Mouse (Mus musculus) kidney, embryonic 16.5 days (tissue): Measurements from ENCODE around the gene Ptges. TPM values are rescaled to one million over a fixed set of nuclear protein-coding genes. Genes with fewer than 3 reads are reported as not detected.

Experiments
- ATAC-seq: fragments of 200-750 bp; cut with Nextera tagmentation; 2 replicates; pipeline ENCODE4 v1.8.0; 2017; ENCODE audit warnings: moderate TSS enrichment; ENCODE audit not compliant: low FRiP score, low TSS enrichment
- H3K27ac ChIP-seq: fragments of 300-500 bp; sonication (generic); 2 replicates; pipeline ENCODE4 v1.5.1; 2014; ENCODE audit warnings: low read length
- H3K27me3 ChIP-seq: fragments of 300-500 bp; sonication (generic); 2 replicates; pipeline ENCODE4 v1.6.1; 2014; ENCODE audit warnings: low read length, control low read depth, mixed read lengths; ENCODE audit not compliant: insufficient read depth
- H3K36me3 ChIP-seq: fragments of 300-500 bp; sonication (generic); 2 replicates; pipeline ENCODE4 v1.6.1; 2014; ENCODE audit warnings: low read length, control low read depth, mixed read lengths; ENCODE audit not compliant: insufficient read depth
- H3K4me1 ChIP-seq: fragments of 300-500 bp; sonication (generic); 2 replicates; pipeline ENCODE4 v1.6.1; 2014; ENCODE audit warnings: low read length, control low read depth, mixed read lengths; ENCODE audit not compliant: insufficient read depth
- H3K4me2 ChIP-seq: fragments of 300-500 bp; sonication (generic); replicated peaks from 2 replicates; pipeline ENCODE4 v1.6.1; 2014; ENCODE audit warnings: low read depth, low read length
- H3K4me3 ChIP-seq: fragments of 300-500 bp; sonication (generic); 2 replicates; pipeline ENCODE4 v1.5.1; 2014; ENCODE audit warnings: mild to moderate bottlenecking, low read length
- H3K9ac ChIP-seq: fragments of 300-500 bp; sonication (generic); replicated peaks from 2 replicates; pipeline ENCODE4 v1.6.1; 2014; ENCODE audit warnings: low read length
- H3K9me3 ChIP-seq: fragments of 300-500 bp; sonication (generic); 2 replicates; pipeline ENCODE4 v1.6.1; 2016; ENCODE audit warnings: low read length, control low read depth
- WGBS: fragments of 180-500 bp; shearing (Covaris S2); extraction: QIAGEN DNeasy Blood & Tissue Kit; methylation state at CpG from one replicate; pipeline ENCODE4 v1.1.7; 2014; 5-methylcytosine and 5-hydroxymethylcytosine counted together
- polyA plus RNA-seq: library from polyadenylated mRNA; unstranded; fragments of >200 nt; fragmentation: Nextera tagmentation; extraction: Ambion mirVana; gene quantifications from 2 replicates; pipeline ENCODE4 v1.2.1, GENCODE M21; 2015

Gene Ptges
- polyA plus RNA-seq, 1 experiment from 2014 or later, result 25.2 TPM

GRCm38 (mm10) chr2:30870863-30871262 lies 58.8 kb downstream of the Ptges start:
- WGBS, result 79% methylated on average over 8 of the region's 8 CpGs
- H3K9ac ChIP-seq, result no peak overlapping the region
- no peak overlapping the region for H3K4me2 ChIP-seq

GRCm38 (mm10) chr2:30865426-30865825 lies 64.2 kb downstream of the Ptges start:
- ATAC-seq, result no peak
- Histone ChIP-seq H3K4me2 (peak overlapping the region; percentile 58), H3K4me1 (peaks cover 20% of the 10 kb centered on the region), H3K4me3 (no peak overlapping the region), H3K9me3 (no peaks in the 10 kb centered on the region), H3K27ac (no peak overlapping the region), H3K27me3 (peaks cover 7% of the 10 kb centered on the region; the same call in 1 of the 2 replicates), H3K36me3 (no peaks in the 10 kb centered on the region), H3K9ac (peak overlapping the region; percentile 58)
- WGBS, result 59% methylated on average over 3 of the region's 3 CpGs

More at GRCm38 (mm10) chr2:30870863-30871262, 58.8 kb downstream of the Ptges start:
- Histone ChIP-seq H3K4me3 (no peak overlapping the region), H3K9me3 (no peaks in the 10 kb centered on the region), H3K27me3 (no peaks in the 10 kb centered on the region), H3K36me3 (no peaks in the 10 kb centered on the region), H3K4me1 (peaks cover 21% of the 10 kb centered on the region), H3K27ac (no peak overlapping the region)
- ATAC-seq, result no peak

GRCm38 (mm10) chr2:30864968-30865381 lies 64.7 kb downstream of the Ptges start:
- H3K9me3 ChIP-seq, result no peaks in the 10 kb centered on the region
- peaks cover 7% of the 10 kb centered on the region; the same call in 1 of the 2 replicates for H3K27me3 ChIP-seq
- H3K4me2 ChIP-seq, result peak overlapping the region; percentile 58
- H3K36me3 ChIP-seq, result no peaks in the 10 kb centered on the region
- H3K27ac ChIP-seq, result 0 out of 2 replicates have a peak overlapping the region, but pooled peaks have one; percentile 6
- ATAC-seq, result peak; percentile 40; the same call in 1 of the 2 replicates
- H3K4me1 ChIP-seq, result peaks cover 20% of the 10 kb centered on the region
- WGBS, result 2% methylated on average over 24 of the region's 35 CpGs
- H3K9ac ChIP-seq, result peak overlapping the region; percentile 58
- H3K4me3 ChIP-seq, result peak overlapping the region; percentile 38

GRCm38 (mm10) chr2:30863574-30863973 lies 66.1 kb downstream of the Ptges start:
- no peak overlapping the region for H3K4me2 ChIP-seq
- H3K36me3 ChIP-seq, result no peaks in the 10 kb centered on the region
- H3K27me3 ChIP-seq, result peaks cover 7% of the 10 kb centered on the region; the same call in 1 of the 2 replicates
- 26% methylated on average over 9 of the region's 9 CpGs for WGBS
- H3K4me1 ChIP-seq, result peaks cover 20% of the 10 kb centered on the region
- H3K4me3 ChIP-seq, result no peak overlapping the region
- no peak overlapping the region for H3K27ac ChIP-seq
- no peak overlapping the region for H3K9ac ChIP-seq
- no peak for ATAC-seq
- H3K9me3 ChIP-seq, result no peaks in the 10 kb centered on the region

- H3K9me3 ChIP-seq, result no peaks in the 10 kb centered on the region
- H3K4me2 ChIP-seq, result no peak overlapping the region
- no peak overlapping the region for H3K27ac ChIP-seq
Observed at GRCm38 (mm10) chr2:30862081-30862480, 67.6 kb downstream of the Ptges start.

GRCm38 (mm10) chr2:30859782-30860181 lies 69.9 kb downstream of the Ptges start:
- no peaks in the 10 kb centered on the region for H3K36me3 ChIP-seq
- H3K9me3 ChIP-seq, result no peaks in the 10 kb centered on the region
- no peak overlapping the region for H3K4me3 ChIP-seq
- H3K9ac ChIP-seq, result no peak overlapping the region
- WGBS, result 89% methylated on average over 5 of the region's 5 CpGs
- no peak for ATAC-seq
- no peak overlapping the region for H3K27ac ChIP-seq
- peaks cover 7% of the 10 kb centered on the region; the same call in 1 of the 2 replicates for H3K27me3 ChIP-seq
- H3K4me1 ChIP-seq, result peaks cover 15% of the 10 kb centered on the region
- no peak overlapping the region for H3K4me2 ChIP-seq

More at GRCm38 (mm10) chr2:30862081-30862480, 67.6 kb downstream of the Ptges start:
- 73% methylated on average over 4 of the region's 4 CpGs for WGBS
- no peak for ATAC-seq
- no peaks in the 10 kb centered on the region for H3K36me3 ChIP-seq
- peaks cover 7% of the 10 kb centered on the region; the same call in 1 of the 2 replicates for H3K27me3 ChIP-seq
- H3K4me1 ChIP-seq, result peaks cover 20% of the 10 kb centered on the region
- no peak overlapping the region for H3K9ac ChIP-seq
- H3K4me3 ChIP-seq, result no peak overlapping the region

GRCm38 (mm10) chr2:30857076-30857475 lies 72.6 kb downstream of the Ptges start:
- Histone ChIP-seq H3K9me3 (no peaks in the 10 kb centered on the region), H3K4me1 (peaks cover 8% of the 10 kb centered on the region), H3K4me3 (no peak overlapping the region), H3K27ac (no peak overlapping the region), H3K4me2 (no peak overlapping the region), H3K9ac (no peak overlapping the region), H3K36me3 (no peaks in the 10 kb centered on the region), H3K27me3 (no peaks in the 10 kb centered on the region)
- no peak for ATAC-seq
- WGBS, result 79% methylated on average over 6 of the region's 6 CpGs

GRCm38 (mm10) chr2:30852771-30853313 lies 76.8 kb downstream of the Ptges start:
- Histone ChIP-seq H3K4me3 (no peak overlapping the region), H3K27ac (no peak overlapping the region), H3K36me3 (no peaks in the 10 kb centered on the region), H3K27me3 (no peaks in the 10 kb centered on the region), H3K9ac (no peak overlapping the region), H3K4me2 (no peak overlapping the region), H3K4me1 (peaks cover 18% of the 10 kb centered on the region), H3K9me3 (no peaks in the 10 kb centered on the region)
- no peak for ATAC-seq
- WGBS, result 19% methylated on average over 20 of the region's 20 CpGs

- Histone ChIP-seq H3K27ac (no peak overlapping the region), H3K4me3 (no peak overlapping the region), H3K4me2 (no peak overlapping the region), H3K4me1 (peaks cover 28% of the 10 kb centered on the region), H3K9me3 (no peaks in the 10 kb centered on the region), H3K27me3 (no peaks in the 10 kb centered on the region; the same call in 1 of the 2 replicates), H3K9ac (no peak overlapping the region), H3K36me3 (no peaks in the 10 kb centered on the region)
- no peak for ATAC-seq
- WGBS, result 21% methylated on average over 6 of the region's 6 CpGs
Observed at GRCm38 (mm10) chr2:30850581-30850980, 79.1 kb downstream of the Ptges start.

GRCm38 (mm10) chr2:30848184-30848583 lies 81.5 kb downstream of the Ptges start:
- Histone ChIP-seq H3K36me3 (no peaks in the 10 kb centered on the region), H3K4me1 (peaks cover 34% of the 10 kb centered on the region), H3K4me2 (no peak overlapping the region), H3K4me3 (no peak overlapping the region), H3K9me3 (no peaks in the 10 kb centered on the region), H3K27me3 (no peaks in the 10 kb centered on the region; the same call in 1 of the 2 replicates), H3K27ac (no peak overlapping the region), H3K9ac (no peak overlapping the region)
- ATAC-seq, result no peak
- 58% methylated on average over 8 of the region's 8 CpGs for WGBS
